Mouse (Mus musculus): ENCODE measurements around the gene Plk2.

DNA sequence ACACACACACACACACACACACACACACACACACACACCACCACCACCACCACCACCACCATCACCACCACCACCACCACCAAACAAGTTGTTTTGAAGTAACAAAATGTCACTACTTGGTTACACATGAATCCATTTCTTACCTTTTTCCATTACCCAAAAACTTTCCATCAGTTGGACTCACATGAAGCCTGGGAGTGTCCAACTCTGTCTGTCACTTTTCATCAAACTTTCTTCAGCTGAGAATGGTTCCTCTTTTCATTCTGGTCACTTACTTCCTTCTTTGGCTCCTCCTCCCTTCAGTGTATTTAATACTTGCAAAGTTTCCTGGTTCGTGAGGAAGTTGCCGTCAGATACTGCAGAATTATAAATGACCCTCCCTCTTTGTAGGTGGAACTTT is 37.9 kb upstream of the Plk2 start, which contains the start of gene Gapt:
- no peak for TF ChIP-seq CTCF (IDR thresholded peaks at IDR 0.05; ENCODE audit: borderline replicate concordance, insufficient read depth, low read depth, low read length)
- no peak for TF ChIP-seq POLR2A (IDR thresholded peaks at IDR 0.05; ENCODE audit: borderline replicate concordance, insufficient read depth, low read length)

Measured in cerebellum, adult 2 months (tissue).